Mouse (Mus musculus): ENCODE data around the gene Olfr768. TPM values are rescaled to one million over a fixed set of nuclear protein-coding genes. Genes with fewer than 3 reads are reported as not detected.
"Not testable (repeated sequence)": the region's sequence is repeated elsewhere in the genome, so short reads cannot be mapped to it uniquely, and the experiment has no call there.

The Olfr768 gene
- total RNA-seq (2022): not detected

- DNase-seq (ENCODE audit: low spot score in 2 of 2): no peak
Measured at GRCm38 (mm10) chr10:129099275-129099674, at the start of gene Olfr768. Olfr768 (minus strand) TSS chr10:129099375.

- no peak for DNase-seq (ENCODE audit: low spot score in 2 of 2)
Measured at GRCm38 (mm10) chr10:129138898-129139297, 39.7 kb upstream of the Olfr768 start, which contains the start of gene Olfr770. Olfr770 (minus strand) TSS chr10:129138998.

- DNase-seq (ENCODE audit: low spot score in 2 of 2): no peak
Measured at GRCm38 (mm10) chr10:129117761-129118160, 18.6 kb upstream of the Olfr768 start, which contains the start of gene Olfr769. Olfr769 (minus strand) TSS chr10:129117861.

GRCm38 (mm10) chr10:129115146-129115545, 16.0 kb upstream of the Olfr768 start:
- DNase-seq (ENCODE audit: low spot score in 2 of 2): no peak

- DNase-seq (ENCODE audit: low spot score in 2 of 2): no peak
Measured at GRCm38 (mm10) chr10:129101231-129101630, 2.1 kb upstream of the Olfr768 start.

- DNase-seq (ENCODE audit: low spot score in 2 of 2): not testable (repeated sequence)
Measured at GRCm38 (mm10) chr10:129082810-129083209, 16.4 kb downstream of the Olfr768 start, which contains the start of gene Olfr767. Olfr767 (minus strand) TSS chr10:129082910.

- DNase-seq (ENCODE audit: low spot score in 2 of 2): no peak
Measured at GRCm38 (mm10) chr10:129068877-129069276, 30.3 kb downstream of the Olfr768 start, which contains the start of gene Olfr766-ps1. Olfr766-ps1 (minus strand) TSS chr10:129068977.

GRCm38 (mm10) chr10:129049898-129050297, 49.3 kb downstream of the Olfr768 start, which contains the start of gene Olfr765:
Olfr765 (minus strand) TSS chr10:129049998.
- not testable (repeated sequence) for DNase-seq (ENCODE audit: low spot score in 2 of 2)

Other genes starting within 250 kb of the Olfr768 start
- 10 to 100 TPM; 19.9 to 22.7 (median 22.3) TPM for gene Gdf11, start 207.7 kb downstream of the Olfr768 start, total RNA-seq (2022)
- gene Cd63, start 198.4 kb downstream of the Olfr768 start, total RNA-seq (2022): 100 to 1,000 TPM in 2 of 4 experiments, 10 to 100 TPM in 2; 76.9 to 199 (median 126) TPM
- gene Rdh5, start 176.5 kb downstream of the Olfr768 start, total RNA-seq (2022): 1 to 10 TPM; 4.5 to 7.8 (median 7.2) TPM
- gene Bloc1s1, start 175.3 kb downstream of the Olfr768 start, total RNA-seq (2022): 100 to 1,000 TPM in 2 of 4 experiments, 10 to 100 TPM in 2; 69.0 to 104 (median 90.6) TPM
- gene Itga7, start 165.6 kb downstream of the Olfr768 start, total RNA-seq (2022): 10 to 100 TPM; 29.5 to 35.4 (median 31.6) TPM
- gene Mettl7b, start 138.4 kb downstream of the Olfr768 start, total RNA-seq (2022): not detected
- not detected for gene Olfr9, start 109.9 kb downstream of the Olfr768 start, total RNA-seq (2022)
- not detected for gene Olfr763, start 88.6 kb downstream of the Olfr768 start, total RNA-seq (2022)
- gene Olfr764-ps1, start 59.5 kb downstream of the Olfr768 start, total RNA-seq (2022): not detected
- gene Olfr765, start 49.4 kb downstream of the Olfr768 start, total RNA-seq (2022): not detected
- gene Olfr766-ps1, start 30.4 kb downstream of the Olfr768 start, total RNA-seq (2022): not detected
- under 1 TPM in 1 of 4 experiments, not detected in 3; 0.11 TPM for gene Olfr767, start 16.5 kb downstream of the Olfr768 start, total RNA-seq (2022)
- gene Olfr769, start 18.5 kb upstream of the Olfr768 start, total RNA-seq (2022): not detected
- gene Olfr770, start 39.6 kb upstream of the Olfr768 start, total RNA-seq (2022): not detected
- gene Olfr771, start 65.4 kb upstream of the Olfr768 start, total RNA-seq (2022): not detected
- not detected for gene Olfr772, start 78.5 kb upstream of the Olfr768 start, total RNA-seq (2022)
- not detected for gene Olfr773, start 88.0 kb upstream of the Olfr768 start, total RNA-seq (2022)
- gene Olfr774, start 136.8 kb upstream of the Olfr768 start, total RNA-seq (2022): not detected
- under 1 TPM in 1 of 4 experiments, not detected in 3; 0.12 TPM for gene Olfr775, start 149.0 kb upstream of the Olfr768 start, total RNA-seq (2022)
- not detected for gene Olfr776, start 159.8 kb upstream of the Olfr768 start, total RNA-seq (2022)
- not detected for gene Olfr777, start 172.1 kb upstream of the Olfr768 start, total RNA-seq (2022)
- gene Olfr780, start 218.7 kb upstream of the Olfr768 start, total RNA-seq (2022): not detected
- not detected for gene Olfr781, start 229.5 kb upstream of the Olfr768 start, total RNA-seq (2022)
- not detected for gene Olfr782, start 249.5 kb upstream of the Olfr768 start, total RNA-seq (2022)